Mouse (Mus musculus): Measurements from ENCODE around the gene Stim1. TPM values are rescaled to one million over a fixed set of nuclear protein-coding genes. Genes with fewer than 3 reads are reported as not detected.
A peak's percentile ranks its signal among the peaks of the same experiment; 100 is the strongest.
"Not testable (repeated sequence)": the region's sequence is repeated elsewhere in the genome, so short reads cannot be mapped to it uniquely, and the experiment has no call there.

The Stim1 gene
- polyA plus RNA-seq, 1 experiment from 2014 or later = 16.2 TPM

- 65% methylated on average over 5 of the region's 5 CpGs for WGBS
- Histone ChIP-seq H3K27ac (no peak overlapping the region), H3K36me3 (no peaks in the 10 kb centered on the region), H3K4me2 (no peak overlapping the region), H3K4me1 (no peaks in the 10 kb centered on the region), H3K9ac (no peak overlapping the region), H3K9me3 (replicated peaks) (no peaks in the 10 kb centered on the region), H3K4me3 (replicated peaks) (no peak overlapping the region), H3K27me3 (no peaks in the 10 kb centered on the region)
- no peak for ATAC-seq (replicated peaks; ENCODE audit: low FRiP score)
These were observed 121.5 kb downstream of the Stim1 start for GRCm38 (mm10) chr7:102389082-102389481.

GRCm38 (mm10) chr7:102393898-102394297 is 126.3 kb downstream of the Stim1 start:
- Histone ChIP-seq H3K27me3 (no peaks in the 10 kb centered on the region), H3K9ac (no peak overlapping the region), H3K4me2 (no peak overlapping the region), H3K4me3 (replicated peaks) (no peak overlapping the region), H3K27ac (no peak overlapping the region), H3K9me3 (replicated peaks) (no peaks in the 10 kb centered on the region), H3K4me1 (no peaks in the 10 kb centered on the region), H3K36me3 (no peaks in the 10 kb centered on the region)
- 91% methylated on average over 2 of the region's 2 CpGs for WGBS
- no peak for ATAC-seq (replicated peaks; ENCODE audit: low FRiP score)

- Histone ChIP-seq H3K4me1 (no peaks in the 10 kb centered on the region), H3K9me3 (replicated peaks) (no peaks in the 10 kb centered on the region), H3K36me3 (no peaks in the 10 kb centered on the region), H3K9ac (no peak overlapping the region), H3K4me3 (replicated peaks) (no peak overlapping the region), H3K27ac (no peak overlapping the region), H3K4me2 (no peak overlapping the region), H3K27me3 (no peaks in the 10 kb centered on the region)
- 81% methylated on average over 7 of the region's 7 CpGs for WGBS
- no peak for ATAC-seq (replicated peaks; ENCODE audit: low FRiP score)
These were observed 128.3 kb downstream of the Stim1 start for GRCm38 (mm10) chr7:102395894-102396293.

- no peaks in the 10 kb centered on the region for H3K4me1 ChIP-seq
- no peak overlapping the region for H3K4me3 ChIP-seq (replicated peaks)
- no peaks in the 10 kb centered on the region for H3K9me3 ChIP-seq (replicated peaks)
- 91% methylated on average over 3 of the region's 3 CpGs for WGBS
- ATAC-seq (replicated peaks; ENCODE audit: low FRiP score) = no peak
- no peak overlapping the region for H3K4me2 ChIP-seq
- no peak overlapping the region for H3K27ac ChIP-seq
- no peaks in the 10 kb centered on the region for H3K36me3 ChIP-seq
- no peaks in the 10 kb centered on the region for H3K27me3 ChIP-seq
- H3K9ac ChIP-seq = no peak overlapping the region
These were observed 128.7 kb downstream of the Stim1 start for GRCm38 (mm10) chr7:102396331-102396730.

- Histone ChIP-seq H3K27ac (no peak overlapping the region), H3K27me3 (no peaks in the 10 kb centered on the region), H3K4me1 (no peaks in the 10 kb centered on the region), H3K9ac (no peak overlapping the region), H3K4me2 (no peak overlapping the region), H3K4me3 (replicated peaks) (no peak overlapping the region), H3K36me3 (no peaks in the 10 kb centered on the region), H3K9me3 (replicated peaks) (no peaks in the 10 kb centered on the region)
- no peak for ATAC-seq (replicated peaks; ENCODE audit: low FRiP score)
- 85% methylated on average over 3 of the region's 3 CpGs for WGBS
These were observed 131.7 kb downstream of the Stim1 start for GRCm38 (mm10) chr7:102399180-102399731.

- Histone ChIP-seq H3K4me3 (replicated peaks) (no peak overlapping the region), H3K36me3 (no peaks in the 10 kb centered on the region), H3K4me1 (no peaks in the 10 kb centered on the region), H3K27me3 (no peaks in the 10 kb centered on the region), H3K9me3 (replicated peaks) (no peaks in the 10 kb centered on the region), H3K4me2 (no peak overlapping the region), H3K9ac (no peak overlapping the region), H3K27ac (no peak overlapping the region)
- WGBS = 88% methylated on average over 2 of the region's 2 CpGs
- no peak for ATAC-seq (replicated peaks; ENCODE audit: low FRiP score)
These were observed 136.5 kb downstream of the Stim1 start for GRCm38 (mm10) chr7:102404118-102404517.

GRCm38 (mm10) chr7:102407440-102407839 is 139.8 kb downstream of the Stim1 start:
- Histone ChIP-seq H3K27ac (no peak overlapping the region), H3K9ac (no peak overlapping the region), H3K27me3 (no peaks in the 10 kb centered on the region), H3K4me3 (replicated peaks) (no peak overlapping the region), H3K9me3 (replicated peaks) (no peaks in the 10 kb centered on the region), H3K4me2 (no peak overlapping the region), H3K4me1 (no peaks in the 10 kb centered on the region), H3K36me3 (no peaks in the 10 kb centered on the region)
- ATAC-seq (replicated peaks; ENCODE audit: low FRiP score) = no peak

GRCm38 (mm10) chr7:102415272-102415671 is 147.7 kb downstream of the Stim1 start:
- 90% methylated on average over 9 of the region's 9 CpGs for WGBS

GRCm38 (mm10) chr7:102415841-102416240 is 148.2 kb downstream of the Stim1 start:
- Histone ChIP-seq H3K9ac (no peak overlapping the region), H3K36me3 (no peaks in the 10 kb centered on the region), H3K9me3 (replicated peaks) (no peaks in the 10 kb centered on the region), H3K27ac (no peak overlapping the region), H3K4me1 (no peaks in the 10 kb centered on the region), H3K4me3 (replicated peaks) (no peak overlapping the region), H3K27me3 (no peaks in the 10 kb centered on the region), H3K4me2 (no peak overlapping the region)
- WGBS = 51% methylated on average over 6 of the region's 6 CpGs
- ATAC-seq (replicated peaks; ENCODE audit: low FRiP score) = no peak

More at GRCm38 (mm10) chr7:102415272-102415671, 147.7 kb downstream of the Stim1 start:
- not testable (repeated sequence) for H3K4me2 ChIP-seq; H3K4me3 ChIP-seq (replicated peaks); ATAC-seq (replicated peaks; ENCODE audit: low FRiP score); H3K36me3 ChIP-seq; H3K27me3 ChIP-seq; H3K9ac ChIP-seq; H3K9me3 ChIP-seq (replicated peaks); H3K27ac ChIP-seq; H3K4me1 ChIP-seq

GRCm38 (mm10) chr7:102417398-102417797 is 149.8 kb downstream of the Stim1 start:
- Histone ChIP-seq H3K4me1 (no peaks in the 10 kb centered on the region), H3K4me3 (replicated peaks) (no peak overlapping the region), H3K27me3 (no peaks in the 10 kb centered on the region), H3K36me3 (no peaks in the 10 kb centered on the region), H3K4me2 (no peak overlapping the region), H3K9me3 (replicated peaks) (no peaks in the 10 kb centered on the region), H3K9ac (no peak overlapping the region), H3K27ac (no peak overlapping the region)
- WGBS = 13% methylated on average over 4 of the region's 4 CpGs
- 0 out of 2 replicates have a peak, but pooled peaks have one; percentile 56 for ATAC-seq (replicated peaks; ENCODE audit: low FRiP score)

GRCm38 (mm10) chr7:102422036-102422435 is 154.4 kb downstream of the Stim1 start:
- Histone ChIP-seq H3K9ac (no peak overlapping the region), H3K27me3 (no peaks in the 10 kb centered on the region), H3K9me3 (replicated peaks) (no peaks in the 10 kb centered on the region), H3K4me1 (no peaks in the 10 kb centered on the region), H3K4me3 (replicated peaks) (no peak overlapping the region), H3K36me3 (no peaks in the 10 kb centered on the region), H3K27ac (no peak overlapping the region), H3K4me2 (no peak overlapping the region)
- 94% methylated on average over 2 of the region's 2 CpGs for WGBS
- no peak for ATAC-seq (replicated peaks; ENCODE audit: low FRiP score)

GRCm38 (mm10) chr7:102425933-102426685 is 158.5 kb downstream of the Stim1 start:
- ATAC-seq (replicated peaks; ENCODE audit: low FRiP score) = no peak
- H3K9ac ChIP-seq = no peak overlapping the region
- no peaks in the 10 kb centered on the region for H3K36me3 ChIP-seq
- H3K4me2 ChIP-seq = no peak overlapping the region
- no peaks in the 10 kb centered on the region for H3K9me3 ChIP-seq (replicated peaks)
- 43% methylated on average over 6 of the region's 6 CpGs for WGBS
- no peaks in the 10 kb centered on the region for H3K4me1 ChIP-seq
- H3K27me3 ChIP-seq = no peaks in the 10 kb centered on the region
- H3K4me3 ChIP-seq (replicated peaks) = no peak overlapping the region
- no peak overlapping the region for H3K27ac ChIP-seq

GRCm38 (mm10) chr7:102434344-102434743 is 166.7 kb downstream of the Stim1 start:
- H3K4me1 ChIP-seq = no peaks in the 10 kb centered on the region
- no peak overlapping the region for H3K9ac ChIP-seq
- no peak for ATAC-seq (replicated peaks; ENCODE audit: low FRiP score)
- H3K9me3 ChIP-seq (replicated peaks) = no peaks in the 10 kb centered on the region
- H3K4me3 ChIP-seq (replicated peaks) = no peak overlapping the region
- 78% methylated on average over 2 of the region's 2 CpGs for WGBS
- H3K27ac ChIP-seq = no peak overlapping the region
- H3K27me3 ChIP-seq = peaks cover 15% of the 10 kb centered on the region; the same call in 1 of the 2 replicates
- no peaks in the 10 kb centered on the region for H3K36me3 ChIP-seq
- no peak overlapping the region for H3K4me2 ChIP-seq

All from kidney, embryonic 15.5 days (tissue).